Mouse (Mus musculus): ENCODE results near the gene Adamts2. TPM values are rescaled to one million over a fixed set of nuclear protein-coding genes. Genes with fewer than 3 reads are reported as not detected.
A peak's percentile ranks its signal among the peaks of the same experiment; 100 is the strongest.

Adamts2 gene
- polyA plus RNA-seq, 1 experiment from 2014 or later: 13.5 TPM

DNA sequence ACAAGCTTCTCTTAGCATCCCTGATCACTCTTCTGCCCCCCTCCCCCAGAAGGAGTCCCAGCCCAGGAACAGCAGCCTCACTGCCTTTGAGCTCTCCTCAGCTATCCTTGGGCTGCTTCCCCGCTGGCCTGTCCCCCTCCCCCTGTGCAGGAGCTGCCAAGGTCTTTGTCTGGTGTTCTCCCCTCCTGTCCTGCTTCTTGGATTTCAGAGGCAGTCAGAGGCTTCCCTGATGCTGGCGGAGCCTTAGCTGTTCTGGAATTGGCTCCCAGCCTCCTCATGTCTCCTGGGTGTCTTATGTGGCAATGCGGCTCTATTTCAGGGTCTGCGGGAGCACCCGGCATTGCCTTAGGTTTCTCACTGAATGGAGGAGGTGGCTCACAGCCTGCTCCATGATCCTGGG lies 22.8 kb downstream of the Adamts2 start:
- Histone ChIP-seq H3K9me3 (no peaks in the 10 kb centered on the region), H3K36me3 (no peaks in the 10 kb centered on the region), H3K4me2 (0 out of 2 replicates have a peak overlapping the region, but pooled peaks have one; percentile 14), H3K4me1 (peaks cover 47% of the 10 kb centered on the region), H3K27me3 (no peaks in the 10 kb centered on the region), H3K9ac (no peak overlapping the region), H3K4me3 (no peak overlapping the region), H3K27ac (peak overlapping the region; percentile 64)
- WGBS: 46% methylated on average over 5 of the region's 5 CpGs
- peak; percentile 46; the same call in 1 of the 2 replicates for ATAC-seq (ENCODE audit: borderline replicate concordance, extremely low read depth, low FRiP score, low TSS enrichment)

GRCm38 (mm10) chr11:50628915-50629314 lies 27.0 kb downstream of the Adamts2 start:
- Histone ChIP-seq H3K4me3 (no peak overlapping the region), H3K36me3 (no peaks in the 10 kb centered on the region), H3K9me3 (no peaks in the 10 kb centered on the region), H3K9ac (no peak overlapping the region), H3K27ac (no peak overlapping the region), H3K4me1 (peaks cover 30% of the 10 kb centered on the region), H3K27me3 (no peaks in the 10 kb centered on the region), H3K4me2 (no peak overlapping the region)
- 44% methylated on average over 3 of the region's 3 CpGs for WGBS
- no peak for ATAC-seq (ENCODE audit: borderline replicate concordance, extremely low read depth, low FRiP score, low TSS enrichment)

- no peaks in the 10 kb centered on the region for H3K27me3 ChIP-seq
- no peaks in the 10 kb centered on the region for H3K36me3 ChIP-seq
- H3K27ac ChIP-seq: no peak overlapping the region
- H3K4me3 ChIP-seq: no peak overlapping the region
- H3K4me2 ChIP-seq: no peak overlapping the region
- 85% methylated on average over 2 of the region's 2 CpGs for WGBS
- no peak overlapping the region for H3K9ac ChIP-seq
- no peak for ATAC-seq (ENCODE audit: borderline replicate concordance, extremely low read depth, low FRiP score, low TSS enrichment)
- peaks cover 23% of the 10 kb centered on the region for H3K4me1 ChIP-seq
- no peaks in the 10 kb centered on the region for H3K9me3 ChIP-seq
These were observed 28.6 kb downstream of the Adamts2 start for GRCm38 (mm10) chr11:50630462-50630861.

GRCm38 (mm10) chr11:50632270-50632669 lies 30.4 kb downstream of the Adamts2 start:
- H3K27ac ChIP-seq: peak overlapping the region; percentile 76
- H3K27me3 ChIP-seq: no peaks in the 10 kb centered on the region
- no peak overlapping the region for H3K9ac ChIP-seq
- peaks cover 32% of the 10 kb centered on the region for H3K4me1 ChIP-seq
- no peaks in the 10 kb centered on the region for H3K36me3 ChIP-seq
- H3K4me2 ChIP-seq: no peak overlapping the region
- H3K9me3 ChIP-seq: no peaks in the 10 kb centered on the region
- 17% methylated on average over 4 of the region's 4 CpGs for WGBS
- no peak overlapping the region for H3K4me3 ChIP-seq
- peak; percentile 80 for ATAC-seq (ENCODE audit: borderline replicate concordance, extremely low read depth, low FRiP score, low TSS enrichment)

DNA sequence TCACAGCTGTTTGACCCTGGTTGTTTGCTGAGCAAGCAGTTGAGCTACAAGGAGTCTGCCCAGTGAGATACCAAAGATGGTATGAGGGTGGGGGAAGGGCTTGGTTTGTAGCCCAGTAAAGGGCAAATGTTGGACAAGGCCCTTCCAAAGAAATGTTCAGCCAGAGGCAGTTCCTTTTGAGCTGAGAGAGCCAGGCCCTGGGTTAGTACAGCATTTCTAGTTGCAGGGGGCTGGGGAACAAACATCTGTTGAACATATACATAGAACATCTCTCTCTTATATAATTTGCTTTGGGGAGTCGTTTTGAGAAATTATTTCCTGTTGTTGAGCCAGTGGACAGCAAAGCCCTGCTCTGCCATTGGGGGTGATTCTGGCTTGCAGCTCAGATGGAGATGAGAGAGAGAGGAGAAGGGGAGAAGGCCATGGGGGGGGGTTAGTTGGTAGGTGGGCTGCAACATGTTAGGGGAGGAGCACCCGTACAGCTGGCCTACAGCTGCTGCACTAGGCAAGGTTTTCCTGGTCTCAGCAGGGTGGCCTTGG lies 33.2 kb downstream of the Adamts2 start:
- Histone ChIP-seq H3K9ac (no peak overlapping the region), H3K4me3 (no peak overlapping the region), H3K4me1 (peaks cover 32% of the 10 kb centered on the region), H3K27me3 (no peaks in the 10 kb centered on the region), H3K36me3 (no peaks in the 10 kb centered on the region), H3K9me3 (no peaks in the 10 kb centered on the region), H3K4me2 (no peak overlapping the region), H3K27ac (peak overlapping the region; percentile 89)
- WGBS: 22% methylated on average over 2 of the region's 2 CpGs
- ATAC-seq (ENCODE audit: borderline replicate concordance, extremely low read depth, low FRiP score, low TSS enrichment): peak; percentile 75; the same call in 1 of the 2 replicates

- no peak overlapping the region for H3K9ac ChIP-seq
These were observed 35.1 kb downstream of the Adamts2 start for GRCm38 (mm10) chr11:50637026-50637425.

DNA sequence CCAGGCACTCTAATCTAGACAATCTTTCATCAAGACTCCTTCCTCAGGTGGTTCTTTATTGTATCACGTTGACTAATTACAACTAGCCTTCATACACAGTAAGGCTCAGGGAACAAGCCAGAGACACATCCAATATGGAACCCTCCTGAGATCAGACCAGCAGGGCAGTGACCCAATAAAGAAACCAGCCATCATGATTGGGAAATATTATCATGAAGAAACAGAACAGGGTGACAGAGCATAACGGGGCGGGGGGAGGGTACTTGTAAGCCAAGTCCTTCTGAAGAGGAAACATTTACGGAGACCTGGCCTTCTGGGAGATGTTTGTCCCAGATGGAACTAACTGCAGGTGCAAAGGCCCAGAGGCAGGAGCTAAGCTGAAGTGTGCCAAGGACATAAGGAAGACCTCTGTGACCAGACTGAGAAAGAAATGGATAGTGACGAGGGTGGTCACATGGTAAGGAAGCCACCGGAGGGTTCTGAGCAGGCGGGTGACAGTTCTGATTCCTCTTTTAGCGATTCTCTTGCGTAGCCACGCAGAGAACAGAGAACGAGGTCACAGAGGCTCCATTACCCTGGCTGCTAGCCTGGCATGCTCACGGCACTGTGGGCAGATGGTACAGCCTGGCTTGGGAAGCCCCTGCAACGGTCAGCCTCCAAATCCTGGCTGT lies 36.4 kb downstream of the Adamts2 start:
- Histone ChIP-seq H3K4me2 (no peak overlapping the region), H3K4me1 (peaks cover 16% of the 10 kb centered on the region), H3K9me3 (no peaks in the 10 kb centered on the region), H3K4me3 (no peak overlapping the region), H3K36me3 (no peaks in the 10 kb centered on the region), H3K27me3 (no peaks in the 10 kb centered on the region), H3K27ac (no peak overlapping the region), H3K9ac (no peak overlapping the region)
- no peak for ATAC-seq (ENCODE audit: borderline replicate concordance, extremely low read depth, low FRiP score, low TSS enrichment)
- 88% methylated on average over 13 of the region's 13 CpGs for WGBS

More at GRCm38 (mm10) chr11:50637026-50637425, 35.1 kb downstream of the Adamts2 start:
- no peak overlapping the region for H3K4me3 ChIP-seq
- H3K27me3 ChIP-seq: no peaks in the 10 kb centered on the region
- WGBS: 84% methylated on average over 11 of the region's 11 CpGs
- H3K4me1 ChIP-seq: peaks cover 24% of the 10 kb centered on the region
- H3K36me3 ChIP-seq: no peaks in the 10 kb centered on the region
- H3K4me2 ChIP-seq: no peak overlapping the region
- H3K27ac ChIP-seq: no peak overlapping the region
- no peak for ATAC-seq (ENCODE audit: borderline replicate concordance, extremely low read depth, low FRiP score, low TSS enrichment)
- no peaks in the 10 kb centered on the region for H3K9me3 ChIP-seq

DNA sequence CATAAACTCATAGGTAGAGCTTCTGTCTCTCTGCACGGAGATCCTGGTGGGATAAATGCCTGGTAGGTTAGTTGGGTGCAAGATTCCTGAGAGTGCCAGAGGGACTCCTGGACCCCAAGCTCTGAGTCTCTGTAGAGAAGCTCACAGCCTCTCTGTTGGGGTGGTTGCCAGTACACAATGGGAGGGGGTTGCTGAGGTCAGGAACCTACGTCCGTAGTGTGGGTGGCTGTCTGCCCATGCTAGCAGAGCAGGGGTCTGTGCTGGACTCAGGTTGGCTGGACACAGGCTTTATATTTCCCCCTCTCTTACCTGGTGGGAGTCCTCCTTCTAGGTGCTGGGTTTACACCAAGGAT lies 37.0 kb downstream of the Adamts2 start:
- no peak overlapping the region for H3K4me3 ChIP-seq
- peaks cover 16% of the 10 kb centered on the region for H3K4me1 ChIP-seq
- no peaks in the 10 kb centered on the region for H3K27me3 ChIP-seq
- H3K36me3 ChIP-seq: no peaks in the 10 kb centered on the region
- no peaks in the 10 kb centered on the region for H3K9me3 ChIP-seq
- ATAC-seq (ENCODE audit: borderline replicate concordance, extremely low read depth, low FRiP score, low TSS enrichment): no peak
- no peak overlapping the region for H3K27ac ChIP-seq
- 80% methylated on average over 3 of the region's 3 CpGs for WGBS
- H3K9ac ChIP-seq: no peak overlapping the region
- H3K4me2 ChIP-seq: no peak overlapping the region

GRCm38 (mm10) chr11:50642583-50642982 lies 40.7 kb downstream of the Adamts2 start:
- H3K27ac ChIP-seq: no peak overlapping the region
- H3K4me1 ChIP-seq: peaks cover 14% of the 10 kb centered on the region
- no peaks in the 10 kb centered on the region for H3K9me3 ChIP-seq
- H3K4me2 ChIP-seq: no peak overlapping the region
- no peaks in the 10 kb centered on the region for H3K27me3 ChIP-seq
- H3K4me3 ChIP-seq: no peak overlapping the region
- 12% methylated on average over 3 of the region's 3 CpGs for WGBS
- ATAC-seq (ENCODE audit: borderline replicate concordance, extremely low read depth, low FRiP score, low TSS enrichment): no peak
- no peaks in the 10 kb centered on the region for H3K36me3 ChIP-seq
- no peak overlapping the region for H3K9ac ChIP-seq

GRCm38 (mm10) chr11:50646148-50646547 lies 44.3 kb downstream of the Adamts2 start:
- peak; percentile 84 for ATAC-seq (ENCODE audit: borderline replicate concordance, extremely low read depth, low FRiP score, low TSS enrichment)
- H3K9me3 ChIP-seq: no peaks in the 10 kb centered on the region
- H3K27me3 ChIP-seq: no peaks in the 10 kb centered on the region
- H3K27ac ChIP-seq: peak overlapping the region; percentile 62
- no peak overlapping the region for H3K4me2 ChIP-seq
- WGBS: 24% methylated on average over 4 of the region's 4 CpGs
- H3K4me3 ChIP-seq: no peak overlapping the region
- H3K9ac ChIP-seq: no peak overlapping the region
- H3K4me1 ChIP-seq: peaks cover 23% of the 10 kb centered on the region
- no peaks in the 10 kb centered on the region for H3K36me3 ChIP-seq

- no peaks in the 10 kb centered on the region for H3K9me3 ChIP-seq
- no peaks in the 10 kb centered on the region for H3K36me3 ChIP-seq
- peaks cover 21% of the 10 kb centered on the region for H3K4me1 ChIP-seq
- no peak overlapping the region for H3K4me2 ChIP-seq
- WGBS: 55% methylated on average over 4 of the region's 4 CpGs
- no peaks in the 10 kb centered on the region for H3K27me3 ChIP-seq
- ATAC-seq (ENCODE audit: borderline replicate concordance, extremely low read depth, low FRiP score, low TSS enrichment): peak; percentile 76
- H3K9ac ChIP-seq: no peak overlapping the region
- no peak overlapping the region for H3K4me3 ChIP-seq
- peak overlapping the region; percentile 58 for H3K27ac ChIP-seq
These were observed 46.4 kb downstream of the Adamts2 start for GRCm38 (mm10) chr11:50648143-50648807.

- Histone ChIP-seq H3K36me3 (no peaks in the 10 kb centered on the region), H3K9ac (no peak overlapping the region), H3K27ac (no peak overlapping the region), H3K9me3 (no peaks in the 10 kb centered on the region), H3K4me2 (no peak overlapping the region), H3K4me1 (peaks cover 29% of the 10 kb centered on the region), H3K4me3 (no peak overlapping the region), H3K27me3 (no peaks in the 10 kb centered on the region)
- no peak for ATAC-seq (ENCODE audit: borderline replicate concordance, extremely low read depth, low FRiP score, low TSS enrichment)
- 73% methylated on average over 2 of the region's 2 CpGs for WGBS
These were observed 48.2 kb downstream of the Adamts2 start for GRCm38 (mm10) chr11:50650037-50650436.

Measured in lung, embryonic 15.5 days (tissue).